Mouse (Mus musculus): ENCODE results near the gene Slc25a22. TPM values are rescaled to one million over a fixed set of nuclear protein-coding genes. Genes with fewer than 3 reads are reported as not detected.

Gene Slc25a22
- polyA plus RNA-seq, 1 experiment from 2014 or later = 57.4 TPM

GRCm38 (mm10) chr7:141462333-141462821 is 24.7 kb upstream of the Slc25a22 start:
- H3K27me3 ChIP-seq = peaks cover 84% of the 10 kb centered on the region
- no peak for ATAC-seq (ENCODE audit: low FRiP score)
- H3K4me1 ChIP-seq = peaks cover 30% of the 10 kb centered on the region
- WGBS = 17% methylated on average over 5 of the region's 5 CpGs
- H3K27ac ChIP-seq = no peak overlapping the region
- H3K4me3 ChIP-seq (replicated peaks) = peak overlapping the region; percentile 38
- H3K9ac ChIP-seq = no peak overlapping the region
- no peaks in the 10 kb centered on the region for H3K9me3 ChIP-seq
- H3K4me2 ChIP-seq = peak overlapping the region; percentile 58; the same call in 1 of the 2 replicates
- H3K36me3 ChIP-seq (replicated peaks) = peaks cover 12% of the 10 kb centered on the region; the same call in 1 of the 2 replicates

GRCm38 (mm10) chr7:141461521-141462332 is 24.0 kb upstream of the Slc25a22 start:
- peak overlapping the region; percentile 58 for H3K4me2 ChIP-seq
- H3K27ac ChIP-seq = no peak overlapping the region
- H3K9ac ChIP-seq = peak overlapping the region; percentile 47
- ATAC-seq (ENCODE audit: low FRiP score) = no peak
- H3K4me3 ChIP-seq (replicated peaks) = peak overlapping the region; percentile 38
- WGBS = 3% methylated on average over 52 of the region's 59 CpGs
- peaks cover 12% of the 10 kb centered on the region; the same call in 1 of the 2 replicates for H3K36me3 ChIP-seq (replicated peaks)
- peaks cover 81% of the 10 kb centered on the region for H3K27me3 ChIP-seq
- no peaks in the 10 kb centered on the region for H3K9me3 ChIP-seq
- H3K4me1 ChIP-seq = peaks cover 25% of the 10 kb centered on the region

GRCm38 (mm10) chr7:141460391-141461113 is 22.9 kb upstream of the Slc25a22 start, which contains the start of gene Cracr2b:
Gene Cracr2b, plus strand, starts transcription at chr7:141461094.
- Histone ChIP-seq H3K9me3 (no peaks in the 10 kb centered on the region), H3K4me3 (replicated peaks) (peak within 1 kb of the TSS; percentile 38), H3K36me3 (replicated peaks) (peaks cover 12% of the 10 kb centered on the region; the same call in 1 of the 2 replicates), H3K4me2 (peak within 1 kb of the TSS; percentile 58), H3K27ac (no peak within 1 kb of the TSS), H3K9ac (peak within 1 kb of the TSS; percentile 47), H3K27me3 (peaks cover 74% of the 10 kb centered on the region), H3K4me1 (peaks cover 35% of the 10 kb centered on the region)
- WGBS = 75% methylated on average over 15 of the region's 15 CpGs
- ATAC-seq (ENCODE audit: low FRiP score) = no peak

GRCm38 (mm10) chr7:141460001-141460390 is 22.3 kb upstream of the Slc25a22 start:
- Histone ChIP-seq H3K36me3 (replicated peaks) (peaks cover 12% of the 10 kb centered on the region; the same call in 1 of the 2 replicates), H3K27me3 (peaks cover 69% of the 10 kb centered on the region), H3K27ac (no peak overlapping the region), H3K9ac (no peak overlapping the region), H3K4me1 (peaks cover 34% of the 10 kb centered on the region), H3K9me3 (no peaks in the 10 kb centered on the region), H3K4me2 (no peak overlapping the region), H3K4me3 (replicated peaks) (no peak overlapping the region)
- ATAC-seq (ENCODE audit: low FRiP score) = no peak
- WGBS = 80% methylated on average over 5 of the region's 5 CpGs

- Histone ChIP-seq H3K4me2 (no peak overlapping the region), H3K27ac (no peak overlapping the region), H3K9ac (no peak overlapping the region), H3K9me3 (no peaks in the 10 kb centered on the region), H3K4me1 (peaks cover 34% of the 10 kb centered on the region), H3K4me3 (replicated peaks) (no peak overlapping the region), H3K27me3 (peaks cover 62% of the 10 kb centered on the region), H3K36me3 (replicated peaks) (peaks cover 12% of the 10 kb centered on the region; the same call in 1 of the 2 replicates)
- no peak for ATAC-seq (ENCODE audit: low FRiP score)
- WGBS = 92% methylated on average over 17 of the region's 17 CpGs
Measured at GRCm38 (mm10) chr7:141459301-141459711, 21.6 kb upstream of the Slc25a22 start.

GRCm38 (mm10) chr7:141458661-141459060 is 21.0 kb upstream of the Slc25a22 start:
- H3K4me3 ChIP-seq (replicated peaks) = no peak overlapping the region
- peaks cover 12% of the 10 kb centered on the region; the same call in 1 of the 2 replicates for H3K36me3 ChIP-seq (replicated peaks)
- H3K9me3 ChIP-seq = no peaks in the 10 kb centered on the region
- peaks cover 55% of the 10 kb centered on the region for H3K27me3 ChIP-seq
- H3K4me2 ChIP-seq = no peak overlapping the region
- no peak overlapping the region for H3K9ac ChIP-seq
- no peak overlapping the region for H3K27ac ChIP-seq
- 90% methylated on average over 11 of the region's 11 CpGs for WGBS
- no peak for ATAC-seq (ENCODE audit: low FRiP score)
- H3K4me1 ChIP-seq = peaks cover 34% of the 10 kb centered on the region

- no peak overlapping the region for H3K9ac ChIP-seq
- no peaks in the 10 kb centered on the region for H3K9me3 ChIP-seq
- no peak overlapping the region for H3K27ac ChIP-seq
- peaks cover 12% of the 10 kb centered on the region; the same call in 1 of the 2 replicates for H3K36me3 ChIP-seq (replicated peaks)
- WGBS = 75% methylated on average over 15 of the region's 15 CpGs
- ATAC-seq (ENCODE audit: low FRiP score) = no peak
- no peak overlapping the region for H3K4me3 ChIP-seq (replicated peaks)
- H3K27me3 ChIP-seq = peaks cover 50% of the 10 kb centered on the region
- peaks cover 34% of the 10 kb centered on the region for H3K4me1 ChIP-seq
- no peak overlapping the region for H3K4me2 ChIP-seq
Measured at GRCm38 (mm10) chr7:141457986-141458660, 20.4 kb upstream of the Slc25a22 start.

- no peak for ATAC-seq (ENCODE audit: low FRiP score)
Measured at GRCm38 (mm10) chr7:141457236-141457635, 19.5 kb upstream of the Slc25a22 start.

GRCm38 (mm10) chr7:141456739-141457138 is 19.0 kb upstream of the Slc25a22 start:
- no peak overlapping the region for H3K27ac ChIP-seq
- 90% methylated on average over 6 of the region's 6 CpGs for WGBS
- no peak overlapping the region for H3K9ac ChIP-seq
- H3K4me3 ChIP-seq (replicated peaks) = no peak overlapping the region
- peak overlapping the region; percentile 85 for H3K4me2 ChIP-seq
- peaks cover 26% of the 10 kb centered on the region for H3K4me1 ChIP-seq
- no peak for ATAC-seq (ENCODE audit: low FRiP score)
- peaks cover 36% of the 10 kb centered on the region for H3K27me3 ChIP-seq
- H3K9me3 ChIP-seq = no peaks in the 10 kb centered on the region
- H3K36me3 ChIP-seq (replicated peaks) = peaks cover 19% of the 10 kb centered on the region

More at GRCm38 (mm10) chr7:141457236-141457635, 19.5 kb upstream of the Slc25a22 start:
- H3K9me3 ChIP-seq = no peaks in the 10 kb centered on the region
- no peak overlapping the region; the same call in 1 of the 2 replicates for H3K4me2 ChIP-seq
- peaks cover 14% of the 10 kb centered on the region for H3K36me3 ChIP-seq (replicated peaks)
- H3K4me3 ChIP-seq (replicated peaks) = no peak overlapping the region
- H3K27ac ChIP-seq = no peak overlapping the region
- H3K9ac ChIP-seq = no peak overlapping the region
- peaks cover 31% of the 10 kb centered on the region for H3K4me1 ChIP-seq
- peaks cover 41% of the 10 kb centered on the region for H3K27me3 ChIP-seq
- WGBS = 94% methylated on average over 14 of the region's 14 CpGs

GRCm38 (mm10) chr7:141455610-141456314 is 18.1 kb upstream of the Slc25a22 start:
- peak overlapping the region; percentile 74; the same call in 1 of the 2 replicates for H3K27ac ChIP-seq
- H3K27me3 ChIP-seq = peaks cover 26% of the 10 kb centered on the region
- H3K4me3 ChIP-seq (replicated peaks) = peak overlapping the region; percentile 51
- H3K4me1 ChIP-seq = peaks cover 21% of the 10 kb centered on the region
- H3K4me2 ChIP-seq = peak overlapping the region; percentile 85
- H3K9me3 ChIP-seq = no peaks in the 10 kb centered on the region
- WGBS = under 1% methylated on average over 23 of the region's 23 CpGs
- H3K36me3 ChIP-seq (replicated peaks) = peaks cover 29% of the 10 kb centered on the region
- peak; percentile 40 for ATAC-seq (ENCODE audit: low FRiP score)
- peak overlapping the region; percentile 73 for H3K9ac ChIP-seq

- H3K4me1 ChIP-seq = peaks cover 21% of the 10 kb centered on the region
- H3K9me3 ChIP-seq = no peaks in the 10 kb centered on the region
- peak within 1 kb of the TSS; percentile 51 for H3K4me3 ChIP-seq (replicated peaks)
- peaks cover 36% of the 10 kb centered on the region for H3K36me3 ChIP-seq (replicated peaks)
- H3K27me3 ChIP-seq = peaks cover 19% of the 10 kb centered on the region
- peak; percentile 83 for ATAC-seq (ENCODE audit: low FRiP score)
- peak within 1 kb of the TSS; percentile 73 for H3K9ac ChIP-seq
- under 1% methylated on average over 45 of the region's 45 CpGs for WGBS
- H3K27ac ChIP-seq = peak within 1 kb of the TSS; percentile 74; the same call in 1 of the 2 replicates
- H3K4me2 ChIP-seq = peak within 1 kb of the TSS; percentile 85
Measured at GRCm38 (mm10) chr7:141454967-141455551, 17.4 kb upstream of the Slc25a22 start, which contains the start of gene Pnpla2. Gene Pnpla2, plus strand, starts transcription at chr7:141455198.

Measured in forebrain, embryonic 12.5 days (tissue).